Mouse (Mus musculus) cerebellum, adult (tissue): ENCODE measurements around the gene Atxn7.
A peak's percentile ranks its signal among the peaks of the same experiment; 100 is the strongest.

Source experiments
- ATAC-seq: cut with Nextera tagmentation; 2 replicates; pipeline ENCODE4 v1.9.2; 2017; ENCODE audit warnings: mild to moderate bottlenecking, moderate library complexity, mixed read lengths; ENCODE audit not compliant: insufficient number of reproducible peaks, low FRiP score, low TSS enrichment

The Atxn7 gene

DNA sequence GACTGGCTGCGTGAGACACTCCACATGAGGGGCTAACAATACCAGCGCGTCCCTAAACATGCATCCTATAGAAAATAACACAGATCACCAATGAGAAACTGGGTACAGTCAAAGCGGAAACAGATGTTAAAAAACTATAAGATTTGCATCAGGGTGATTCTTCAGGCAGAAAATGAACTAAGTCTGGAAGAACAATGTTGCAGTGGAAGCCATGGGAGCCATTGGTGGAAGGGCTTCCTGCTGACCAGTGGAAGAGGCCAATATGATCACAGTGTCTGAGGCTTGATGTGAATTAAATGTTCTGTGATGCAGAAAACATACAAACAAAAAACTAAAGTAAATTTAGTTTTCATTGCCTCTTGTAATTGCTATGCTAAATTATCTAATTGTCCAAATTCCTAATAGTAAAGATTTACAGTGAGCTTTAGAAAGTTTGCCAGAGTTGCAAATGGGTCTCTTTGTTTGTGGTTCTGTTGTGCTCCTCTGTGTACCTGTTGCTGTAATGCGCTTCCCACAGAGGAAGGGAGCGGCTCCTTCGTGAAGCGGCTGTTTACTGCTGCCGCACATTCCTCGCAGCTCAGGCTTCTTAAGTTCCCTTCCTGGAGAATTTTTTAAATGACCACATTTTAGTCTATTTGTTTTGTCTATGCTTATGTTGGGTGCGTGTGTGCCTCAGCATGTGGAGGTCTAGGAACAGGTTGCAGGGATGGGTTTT, 101.4 kb downstream of the Atxn7 start:
- no peak for ATAC-seq

DNA sequence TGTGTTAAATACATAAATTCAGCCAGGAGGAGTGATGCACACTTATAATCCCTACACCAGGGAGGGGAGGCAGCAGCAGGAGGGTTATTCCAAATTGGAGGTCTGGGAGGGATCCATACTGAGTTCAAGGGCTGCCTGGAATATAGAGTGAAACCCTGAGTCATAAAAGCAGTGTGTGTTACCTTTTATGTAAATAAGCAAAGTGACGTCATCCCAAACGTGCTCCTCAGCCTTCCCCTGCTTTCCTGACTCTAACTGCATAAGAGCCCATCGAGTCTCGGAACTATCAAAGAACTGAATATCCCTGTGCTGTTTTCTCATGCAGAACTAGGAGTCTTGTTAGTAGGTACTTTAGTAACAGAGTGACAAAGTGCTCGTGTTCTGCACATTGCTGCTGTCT, 102.1 kb downstream of the Atxn7 start:
- ATAC-seq: no peak

DNA sequence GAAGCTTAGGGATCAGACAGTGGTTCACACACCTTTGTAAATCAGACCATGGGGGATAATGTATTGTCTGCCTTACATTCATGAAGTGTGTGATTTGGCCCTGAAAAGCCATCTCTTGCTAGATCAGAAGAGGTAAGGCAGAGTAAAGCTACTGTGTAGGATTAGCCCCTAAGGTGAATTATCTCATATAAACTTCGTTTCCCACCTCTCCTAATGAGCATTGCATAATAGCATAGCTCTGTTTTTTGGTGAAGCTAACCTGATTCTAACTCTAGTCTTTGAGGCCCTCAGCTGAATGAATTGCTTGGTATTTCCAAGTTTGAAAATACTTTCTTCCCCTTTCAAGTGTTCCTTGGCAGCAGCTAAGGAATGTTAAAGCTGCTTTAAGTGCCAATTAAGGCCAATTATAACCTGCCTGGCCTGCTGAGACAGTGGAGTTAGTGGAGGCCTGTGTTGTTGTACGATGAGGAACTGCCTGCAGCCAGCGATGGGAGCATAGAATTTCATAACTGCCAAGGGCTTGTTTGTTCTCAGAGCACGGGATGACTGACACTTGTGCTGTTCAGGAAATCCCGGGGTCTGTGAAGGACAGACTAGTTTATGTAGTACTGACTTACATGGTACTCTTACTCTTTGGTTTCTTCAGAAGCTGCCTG, 103.4 kb downstream of the Atxn7 start:
- ATAC-seq: no peak

DNA sequence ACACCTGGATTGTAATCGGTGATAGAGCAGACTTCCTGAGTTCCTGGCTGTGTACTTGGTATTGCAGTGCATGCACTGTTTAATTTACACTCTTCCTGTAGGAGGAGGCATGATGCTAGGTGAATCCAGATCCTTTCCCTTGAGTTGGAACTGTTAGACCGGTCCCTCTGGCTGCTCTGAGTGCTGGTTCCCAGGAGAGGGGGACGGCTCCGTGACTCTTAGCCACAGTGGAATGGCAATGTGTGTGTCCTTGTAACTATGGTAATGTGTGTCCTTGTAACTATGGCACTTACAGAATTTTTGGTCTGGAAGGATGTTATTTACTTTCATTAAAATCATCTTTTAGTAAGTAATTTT, 103.9 kb downstream of the Atxn7 start:
- no peak for ATAC-seq

- no peak for ATAC-seq
Measured at GRCm38 (mm10) chr14:14066241-14066640, 105.0 kb downstream of the Atxn7 start.

DNA sequence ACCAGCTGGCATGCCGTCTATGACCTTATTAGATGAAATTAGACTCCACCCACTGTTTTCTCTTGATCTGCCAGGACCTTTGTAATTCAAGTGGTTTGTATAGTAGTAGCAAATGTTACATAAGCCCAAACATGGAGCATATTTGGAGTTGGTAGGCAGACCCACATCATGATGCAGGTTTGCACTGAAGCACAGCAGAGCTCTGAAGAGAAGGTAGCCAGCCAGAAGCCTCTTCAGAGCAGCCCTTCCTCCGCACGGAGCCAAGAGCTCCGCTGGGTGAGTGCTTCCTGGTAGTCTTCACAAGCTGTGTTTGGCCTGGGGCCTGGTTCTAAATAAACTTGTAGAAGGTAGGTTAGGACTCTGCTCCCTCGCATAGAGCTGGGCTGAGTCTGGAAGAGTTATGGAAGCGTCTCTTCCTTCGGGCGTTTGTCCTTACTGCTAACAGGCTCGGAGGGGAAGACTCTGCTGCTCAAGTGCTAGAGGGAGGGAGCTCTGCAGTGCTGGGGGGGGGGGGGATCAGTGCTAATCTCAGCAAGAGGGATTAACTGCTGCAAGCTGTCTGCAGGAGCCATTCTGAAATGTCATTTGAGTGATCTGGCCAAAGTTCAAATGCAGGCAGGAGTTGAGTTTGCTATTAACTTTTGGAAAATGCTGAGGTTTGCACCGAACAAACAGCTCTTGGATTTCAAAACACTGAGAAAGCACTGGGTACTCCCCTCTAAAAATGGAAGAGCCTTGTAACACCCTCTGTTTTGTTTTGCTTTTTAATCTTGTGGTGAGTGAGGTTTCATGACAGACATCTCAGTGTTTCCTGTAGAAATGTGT, 106.6 kb downstream of the Atxn7 start:
- ATAC-seq: peak; percentile 88

GRCm38 (mm10) chr14:14068553-14068952, 107.3 kb downstream of the Atxn7 start:
- no peak for ATAC-seq

- no peak for ATAC-seq
Measured at GRCm38 (mm10) chr14:14070541-14071315, 109.5 kb downstream of the Atxn7 start.

DNA sequence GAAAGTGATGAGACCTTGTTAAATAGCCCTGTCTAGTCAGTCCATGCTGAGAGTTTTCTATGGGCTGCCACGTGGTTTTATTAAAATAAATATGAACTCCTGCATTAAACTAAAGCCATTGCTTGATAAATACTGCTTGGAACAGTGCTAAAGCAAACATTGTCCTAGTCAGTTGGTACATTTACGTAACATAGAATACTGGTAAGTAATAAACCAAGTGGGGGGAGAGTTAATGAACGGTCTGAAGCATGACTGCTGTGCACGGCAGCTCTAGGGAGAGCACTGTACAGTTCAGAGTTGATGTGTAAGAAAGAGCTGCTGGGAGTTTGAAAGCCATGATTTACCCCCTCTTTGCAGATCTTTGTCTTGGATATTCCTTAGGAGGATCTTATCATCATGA, 110.2 kb downstream of the Atxn7 start:
- ATAC-seq: no peak

DNA sequence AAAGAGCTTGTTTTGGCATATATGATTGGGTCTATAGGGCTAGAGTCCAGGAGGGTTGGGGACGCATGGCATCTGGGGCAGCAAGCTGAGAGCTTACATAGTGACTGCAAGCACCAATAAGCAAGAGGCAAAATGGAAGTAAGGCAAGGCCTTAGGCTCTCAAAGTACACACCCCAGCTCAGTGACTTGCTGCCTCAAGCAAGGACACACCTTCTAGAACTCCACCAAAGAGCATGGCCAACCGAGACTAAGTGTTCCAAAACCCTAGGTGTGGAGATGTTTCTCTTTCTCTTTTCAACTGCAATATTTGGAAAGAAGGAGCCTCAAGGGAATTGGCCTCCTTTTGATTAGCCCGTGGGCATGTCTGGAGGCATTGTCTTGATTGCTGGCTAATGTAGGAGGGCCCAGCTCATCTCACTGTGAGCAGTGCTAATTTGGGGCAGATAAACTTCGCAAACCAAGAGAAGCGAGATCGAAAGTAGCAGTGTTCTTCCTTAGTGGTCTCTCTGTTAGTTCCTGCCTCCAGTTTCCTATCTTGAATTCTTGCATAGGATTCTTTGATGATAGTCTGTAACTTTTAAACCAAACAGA, 119.5 kb downstream of the Atxn7 start:
- no peak for ATAC-seq

GRCm38 (mm10) chr14:14083811-14084210, 122.6 kb downstream of the Atxn7 start:
- ATAC-seq: no peak

DNA sequence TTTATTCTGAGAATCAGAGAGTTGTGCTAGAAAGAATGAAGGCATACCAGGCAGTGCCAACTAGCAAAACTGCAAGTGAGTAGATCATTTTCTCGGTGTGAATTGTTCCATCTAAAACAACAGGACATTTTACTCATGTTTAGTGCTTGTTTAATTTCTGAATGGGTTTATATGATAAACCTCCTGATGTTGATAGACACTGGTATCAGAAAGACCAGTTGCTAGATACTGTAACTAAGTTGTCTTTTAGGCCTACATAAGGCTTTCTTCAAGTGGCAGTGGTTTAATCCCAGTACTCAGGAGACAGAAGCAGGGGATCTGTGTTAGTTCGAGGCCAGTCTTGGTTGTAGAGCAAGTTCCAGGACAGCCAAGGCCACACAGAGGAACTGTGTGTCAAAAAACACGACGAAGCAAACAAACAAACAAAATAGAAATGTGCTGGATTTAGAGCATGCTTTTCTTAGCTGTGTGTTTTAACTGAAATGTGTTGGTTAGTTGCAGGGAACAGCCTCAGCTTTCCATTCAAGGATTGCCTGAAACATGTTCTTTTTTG, 125.5 kb downstream of the Atxn7 start:
- ATAC-seq: no peak

GRCm38 (mm10) chr14:14087348-14087747, 126.1 kb downstream of the Atxn7 start:
- no peak for ATAC-seq

DNA sequence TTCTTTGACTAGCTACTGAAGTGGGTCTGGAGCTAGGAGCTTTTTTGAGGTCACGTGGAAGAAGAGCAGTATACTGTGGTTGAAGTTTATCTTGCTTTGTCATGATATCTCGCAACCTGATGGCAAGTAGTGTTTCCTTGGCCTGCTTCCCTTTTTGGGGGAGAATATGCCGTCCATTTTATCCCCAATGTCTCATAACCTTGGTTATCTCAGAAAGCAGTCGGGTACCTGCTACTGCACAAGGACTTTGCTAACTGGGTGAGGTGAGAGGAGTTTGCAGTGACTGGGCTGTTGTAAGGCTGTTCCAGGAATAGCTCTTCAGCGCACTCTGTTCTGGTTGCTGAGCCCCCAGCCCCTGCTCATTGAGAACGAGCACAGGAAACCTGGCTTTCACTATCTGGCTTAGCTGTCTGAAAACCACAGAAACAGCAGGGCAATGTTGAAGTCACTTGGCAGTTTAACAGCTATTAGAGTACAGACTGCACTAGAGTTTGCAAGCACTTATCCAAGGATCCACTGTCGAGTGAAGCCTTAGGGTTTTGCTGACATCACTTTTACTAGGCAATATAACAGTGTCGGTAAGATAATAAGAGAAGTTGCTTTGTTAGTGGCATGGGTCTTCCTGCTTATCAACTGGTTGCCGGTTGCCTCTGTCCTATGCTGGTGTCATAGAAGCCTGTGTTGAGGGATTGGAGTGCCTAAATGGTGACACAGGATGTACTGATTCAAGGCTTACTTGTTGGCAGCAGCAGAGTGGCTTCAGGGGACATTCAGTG, 127.0 kb downstream of the Atxn7 start:
- no peak for ATAC-seq

GRCm38 (mm10) chr14:14090571-14090970, 129.3 kb downstream of the Atxn7 start:
- ATAC-seq: no peak

- ATAC-seq: peak; percentile 75
Measured at GRCm38 (mm10) chr14:14098330-14098980, 137.2 kb downstream of the Atxn7 start.

DNA sequence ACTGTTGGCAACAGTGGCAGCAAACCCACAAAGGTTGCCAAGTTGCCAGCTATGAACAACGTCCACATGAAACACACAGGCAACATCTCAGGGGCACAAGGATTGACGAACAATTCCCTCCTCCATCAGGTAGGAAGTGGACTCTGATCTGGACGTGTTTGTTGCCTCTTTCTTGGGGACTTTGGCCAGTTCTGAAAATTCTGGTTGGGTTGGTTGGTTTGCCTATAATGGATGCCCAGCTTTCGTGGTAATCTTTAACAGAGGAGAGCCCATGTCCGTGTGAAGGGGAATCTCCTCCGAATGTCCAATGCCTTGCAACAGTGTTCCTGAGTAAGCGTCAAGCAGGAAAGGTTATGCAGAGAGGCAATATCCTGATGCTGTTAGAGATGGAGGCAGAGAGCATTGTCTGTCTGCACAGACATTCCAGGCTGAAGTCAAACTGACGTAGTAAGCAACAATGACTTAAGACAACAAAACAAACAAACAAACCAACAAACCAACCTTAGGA, 139.6 kb downstream of the Atxn7 start:
- ATAC-seq: no peak

GRCm38 (mm10) chr14:14101296-14101695, 140.1 kb downstream of the Atxn7 start:
- ATAC-seq: no peak
